Mouse (Mus musculus) thymus, postnatal 25 days (tissue): ENCODE data around the gene Nfx1.

Source experiments
- DNase-seq: peaks from one replicate; pipeline ENCODE4 v3.0.0; 2022

Gene Nfx1

DNA sequence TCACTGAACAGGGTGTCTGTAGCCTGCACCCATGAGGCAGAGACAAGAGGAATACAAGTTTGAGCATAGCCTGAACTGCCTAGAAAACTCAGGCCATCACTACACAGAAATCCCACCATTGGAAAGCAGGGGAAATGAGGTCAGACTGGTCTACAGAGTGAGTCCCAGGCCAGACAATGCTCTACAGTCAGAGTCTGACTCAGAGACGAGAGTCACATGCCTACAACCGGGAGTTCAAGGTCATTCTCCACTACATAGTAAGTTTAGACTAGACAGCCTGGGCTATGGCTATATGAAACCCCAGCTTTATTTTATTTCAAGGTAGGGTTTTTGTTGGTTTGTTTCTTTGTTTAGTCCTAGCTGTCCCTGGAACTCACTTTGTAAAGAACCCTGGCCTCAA lies 78.2 kb downstream of the Nfx1 start:
- DNase-seq, result no peak

- peak; percentile 77 for DNase-seq
Observed at GRCm38 (mm10) chr4:41050726-41051675, 80.3 kb downstream of the Nfx1 start.

DNA sequence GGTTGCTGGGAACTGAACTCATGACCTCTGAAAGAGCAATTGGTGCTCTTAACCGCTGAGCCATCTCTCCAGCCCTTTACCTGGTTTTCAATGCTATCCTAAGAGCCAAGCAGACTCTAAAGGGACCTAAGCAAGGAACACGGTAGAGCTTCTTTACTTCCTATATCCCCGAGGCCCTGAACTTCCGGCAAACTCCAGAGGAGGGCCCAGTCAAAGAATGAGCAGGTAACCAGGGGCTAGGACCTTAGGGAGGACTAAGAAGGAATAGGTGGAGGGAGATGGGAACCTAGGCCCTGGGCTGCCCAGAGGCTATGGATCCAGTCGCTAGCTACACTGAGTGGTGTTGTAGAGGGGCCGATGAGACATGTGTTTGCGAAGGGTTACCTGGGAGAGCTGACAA lies 81.1 kb downstream of the Nfx1 start:
- DNase-seq, result no peak

- no peak for DNase-seq
Observed at GRCm38 (mm10) chr4:41055111-41055510, 84.4 kb downstream of the Nfx1 start.

DNA sequence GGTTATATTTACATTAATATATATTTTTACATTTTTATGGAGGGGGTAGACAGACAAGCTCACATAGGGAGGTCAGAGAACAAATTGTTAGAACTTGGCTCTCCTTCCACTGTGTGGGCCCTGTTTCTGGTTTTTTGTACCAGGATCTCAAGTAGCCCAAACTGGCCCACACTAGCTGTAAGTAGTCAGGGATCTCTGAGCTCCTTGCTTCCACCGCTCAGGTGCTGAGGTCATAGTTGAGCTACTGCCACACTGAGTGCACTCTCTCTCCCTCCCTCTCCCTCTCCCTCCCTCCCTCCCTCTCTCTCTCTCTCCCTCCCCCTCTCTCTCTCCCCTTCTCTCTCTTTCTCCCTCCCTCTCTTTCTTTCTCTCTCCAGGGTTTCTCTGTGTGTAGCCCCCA lies 85.5 kb downstream of the Nfx1 start:
- DNase-seq, result no peak

DNA sequence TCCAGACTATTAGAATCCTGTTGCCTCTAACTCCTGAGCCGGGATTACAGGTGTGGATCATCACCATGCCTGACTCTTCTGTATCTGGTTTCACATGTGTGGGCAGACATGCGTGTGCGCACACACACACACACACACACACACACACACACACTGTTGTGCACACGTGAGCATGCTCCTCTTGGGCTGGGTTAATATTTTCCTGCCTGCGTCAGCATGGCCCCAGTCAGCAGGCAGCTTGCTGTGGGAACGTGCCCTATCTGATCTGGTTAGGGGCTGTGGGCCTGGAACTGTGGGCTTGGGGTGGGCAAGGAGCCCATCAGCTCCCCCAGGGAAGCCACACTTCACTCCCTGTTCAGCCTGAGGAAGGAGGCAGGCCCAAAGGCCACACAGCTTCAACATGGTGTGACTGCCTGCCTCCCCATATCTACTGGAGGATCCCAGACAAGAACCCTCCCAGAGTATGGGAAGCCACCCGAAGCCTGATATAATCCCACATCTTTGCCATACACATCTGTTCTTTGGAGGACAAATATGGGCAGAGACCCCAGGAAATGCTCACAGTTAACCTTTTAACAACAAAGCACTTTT lies 86.1 kb downstream of the Nfx1 start:
- no peak for DNase-seq

- no peak for DNase-seq
Observed at GRCm38 (mm10) chr4:41057361-41057760, 86.7 kb downstream of the Nfx1 start.

GRCm38 (mm10) chr4:41063351-41063750 lies 92.6 kb downstream of the Nfx1 start:
- no peak for DNase-seq

DNA sequence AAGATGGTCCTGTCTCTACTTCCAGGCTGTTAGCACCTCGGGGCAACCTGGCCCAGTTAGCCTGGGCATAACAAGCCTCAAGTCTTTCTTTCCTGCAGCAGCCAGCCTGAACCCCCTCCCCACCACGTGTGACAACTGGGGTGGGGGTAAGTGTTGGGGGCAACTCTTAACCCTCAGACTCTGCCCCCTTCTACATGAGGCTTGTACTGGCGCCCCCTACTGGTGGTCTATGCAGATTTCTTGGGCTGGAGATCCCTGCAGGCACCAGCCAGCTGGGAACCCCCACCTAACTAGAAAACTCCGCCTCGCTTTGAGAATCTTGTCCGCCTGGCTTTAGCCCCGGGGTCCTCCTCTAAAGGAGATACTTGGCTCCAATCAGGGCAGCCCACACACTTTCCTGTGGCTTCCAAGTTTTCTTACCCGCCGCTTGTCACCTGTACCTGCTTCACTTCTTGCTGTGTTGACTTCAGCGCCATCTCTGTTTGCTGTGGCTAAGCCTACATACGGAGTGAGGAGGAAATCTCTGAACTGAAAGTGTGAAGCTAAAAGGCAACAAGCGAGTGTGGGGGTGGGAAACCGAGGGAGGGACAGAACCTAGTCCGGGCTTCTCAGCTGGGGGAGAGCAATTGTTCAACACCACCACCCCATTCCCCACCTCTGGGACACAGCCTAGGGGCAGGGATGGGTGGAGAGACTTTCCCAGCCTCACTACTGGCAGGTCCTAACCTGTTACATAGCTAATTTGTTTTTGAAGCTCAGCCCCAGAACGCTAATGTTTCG lies 93.4 kb downstream of the Nfx1 start:
- peak; percentile 44 for DNase-seq

GRCm38 (mm10) chr4:41065196-41065595 lies 94.5 kb downstream of the Nfx1 start:
- no peak for DNase-seq

- no peak for DNase-seq
Observed at GRCm38 (mm10) chr4:41071500-41072429, 101.1 kb downstream of the Nfx1 start.

- no peak for DNase-seq
Observed at GRCm38 (mm10) chr4:41073008-41073817, 102.5 kb downstream of the Nfx1 start.

GRCm38 (mm10) chr4:41074461-41074860 lies 103.8 kb downstream of the Nfx1 start:
- no peak for DNase-seq
